Mouse (Mus musculus): ENCODE data around the gene Atg9b. TPM values are rescaled to one million over a fixed set of nuclear protein-coding genes. Genes with fewer than 3 reads are reported as not detected.

The Atg9b gene
- polyA plus RNA-seq, 1 experiment from 2014 or later = 0.48 TPM

- no peak overlapping the region for H3K9ac ChIP-seq (ENCODE audit: low read length)
- no peak overlapping the region for H3K27ac ChIP-seq (ENCODE audit: low read depth, low read length)
- H3K4me1 ChIP-seq (ENCODE audit: control insufficient read depth, insufficient read depth, low read length) = 0 out of 2 replicates have a peak, but pooled peaks cover 2% of the 10 kb centered on the region
- no peak for DNase-seq (ENCODE audit: low spot score)
- WGBS = 96% methylated on average over 2 of the region's 2 CpGs
- no peaks in the 10 kb centered on the region for H3K27me3 ChIP-seq (replicated peaks; ENCODE audit: control insufficient read depth, insufficient read depth, low read length)
- H3K36me3 ChIP-seq (ENCODE audit: control insufficient read depth, insufficient read depth, low read length) = peaks cover 4% of the 10 kb centered on the region
- H3K9me3 ChIP-seq (replicated peaks; ENCODE audit: control insufficient read depth, low read length) = no peaks in the 10 kb centered on the region
- ATAC-seq = no peak
- no peak overlapping the region for H3K4me2 ChIP-seq (ENCODE audit: low read length)
- H3K4me3 ChIP-seq (ENCODE audit: low read depth, low read length) = no peak overlapping the region
Measured at GRCm38 (mm10) chr5:24412063-24412462, 20.1 kb upstream of the Atg9b start.

GRCm38 (mm10) chr5:24409466-24409865 lies 17.5 kb upstream of the Atg9b start:
- no peak overlapping the region for H3K4me2 ChIP-seq (ENCODE audit: low read length)
- no peaks in the 10 kb centered on the region for H3K9me3 ChIP-seq (replicated peaks; ENCODE audit: control insufficient read depth, low read length)
- H3K36me3 ChIP-seq (ENCODE audit: control insufficient read depth, insufficient read depth, low read length) = peaks cover 14% of the 10 kb centered on the region
- ATAC-seq = no peak
- H3K4me1 ChIP-seq (ENCODE audit: control insufficient read depth, insufficient read depth, low read length) = no peaks in the 10 kb centered on the region
- 84% methylated on average over 2 of the region's 2 CpGs for WGBS
- H3K9ac ChIP-seq (ENCODE audit: low read length) = no peak overlapping the region
- H3K27ac ChIP-seq (ENCODE audit: low read depth, low read length) = no peak overlapping the region
- H3K4me3 ChIP-seq (ENCODE audit: low read depth, low read length) = no peak overlapping the region
- DNase-seq (ENCODE audit: low spot score) = no peak
- no peaks in the 10 kb centered on the region for H3K27me3 ChIP-seq (replicated peaks; ENCODE audit: control insufficient read depth, insufficient read depth, low read length)

- DNase-seq (ENCODE audit: low spot score) (no peak), ATAC-seq (no peak)
- H3K9ac ChIP-seq (ENCODE audit: low read length) = no peak overlapping the region
- H3K9me3 ChIP-seq (replicated peaks; ENCODE audit: control insufficient read depth, low read length) = no peaks in the 10 kb centered on the region
- WGBS = 91% methylated on average over 13 of the region's 13 CpGs
- H3K27ac ChIP-seq (ENCODE audit: low read depth, low read length) = no peak overlapping the region
- H3K27me3 ChIP-seq (replicated peaks; ENCODE audit: control insufficient read depth, insufficient read depth, low read length) = no peaks in the 10 kb centered on the region
- H3K4me2 ChIP-seq (ENCODE audit: low read length) = no peak overlapping the region
- H3K4me1 ChIP-seq (ENCODE audit: control insufficient read depth, insufficient read depth, low read length) = no peaks in the 10 kb centered on the region
- no peak overlapping the region for H3K4me3 ChIP-seq (ENCODE audit: low read depth, low read length)
- peaks cover 16% of the 10 kb centered on the region for H3K36me3 ChIP-seq (ENCODE audit: control insufficient read depth, insufficient read depth, low read length)
Measured at GRCm38 (mm10) chr5:24408651-24409050, 16.7 kb upstream of the Atg9b start.

- DNase-seq (ENCODE audit: low spot score) (no peak), ATAC-seq (no peak)
- no peak overlapping the region for H3K4me2 ChIP-seq (ENCODE audit: low read length)
- no peak overlapping the region for H3K9ac ChIP-seq (ENCODE audit: low read length)
- H3K4me3 ChIP-seq (ENCODE audit: low read depth, low read length) = no peak overlapping the region
- H3K27ac ChIP-seq (ENCODE audit: low read depth, low read length) = no peak overlapping the region
- H3K4me1 ChIP-seq (ENCODE audit: control insufficient read depth, insufficient read depth, low read length) = no peaks in the 10 kb centered on the region
- no peaks in the 10 kb centered on the region for H3K9me3 ChIP-seq (replicated peaks; ENCODE audit: control insufficient read depth, low read length)
- H3K36me3 ChIP-seq (ENCODE audit: control insufficient read depth, insufficient read depth, low read length) = peaks cover 45% of the 10 kb centered on the region
- WGBS = 76% methylated on average over 3 of the region's 3 CpGs
- no peaks in the 10 kb centered on the region for H3K27me3 ChIP-seq (replicated peaks; ENCODE audit: control insufficient read depth, insufficient read depth, low read length)
Measured at GRCm38 (mm10) chr5:24405389-24405876, 13.5 kb upstream of the Atg9b start.

GRCm38 (mm10) chr5:24404594-24405360 lies 12.8 kb upstream of the Atg9b start:
- ATAC-seq (no peak), DNase-seq (ENCODE audit: low spot score) (no peak)
- WGBS = 86% methylated on average over 6 of the region's 6 CpGs
- H3K27ac ChIP-seq (ENCODE audit: low read depth, low read length) = no peak overlapping the region
- H3K36me3 ChIP-seq (ENCODE audit: control insufficient read depth, insufficient read depth, low read length) = peaks cover 49% of the 10 kb centered on the region
- H3K4me1 ChIP-seq (ENCODE audit: control insufficient read depth, insufficient read depth, low read length) = no peaks in the 10 kb centered on the region
- no peaks in the 10 kb centered on the region for H3K9me3 ChIP-seq (replicated peaks; ENCODE audit: control insufficient read depth, low read length)
- no peak overlapping the region for H3K4me3 ChIP-seq (ENCODE audit: low read depth, low read length)
- no peak overlapping the region for H3K4me2 ChIP-seq (ENCODE audit: low read length)
- no peaks in the 10 kb centered on the region for H3K27me3 ChIP-seq (replicated peaks; ENCODE audit: control insufficient read depth, insufficient read depth, low read length)
- H3K9ac ChIP-seq (ENCODE audit: low read length) = no peak overlapping the region

- Histone ChIP-seq H3K27ac (ENCODE audit: low read depth, low read length) (no peak overlapping the region), H3K36me3 (ENCODE audit: control insufficient read depth, insufficient read depth, low read length) (peaks cover 45% of the 10 kb centered on the region)
Measured at GRCm38 (mm10) chr5:24401969-24402368, 10.0 kb upstream of the Atg9b start.

GRCm38 (mm10) chr5:24400911-24401605 lies 9.1 kb upstream of the Atg9b start:
- DNase-seq (ENCODE audit: low spot score) (no peak), ATAC-seq (no peak)
- Histone ChIP-seq H3K9me3 (replicated peaks; ENCODE audit: control insufficient read depth, low read length) (no peaks in the 10 kb centered on the region), H3K27ac (ENCODE audit: low read depth, low read length) (no peak overlapping the region), H3K36me3 (ENCODE audit: control insufficient read depth, insufficient read depth, low read length) (peaks cover 38% of the 10 kb centered on the region), H3K4me3 (ENCODE audit: low read depth, low read length) (no peak overlapping the region), H3K4me1 (ENCODE audit: control insufficient read depth, insufficient read depth, low read length) (no peaks in the 10 kb centered on the region), H3K27me3 (replicated peaks; ENCODE audit: control insufficient read depth, insufficient read depth, low read length) (no peaks in the 10 kb centered on the region), H3K4me2 (ENCODE audit: low read length) (no peak overlapping the region), H3K9ac (ENCODE audit: low read length) (no peak overlapping the region)
- 94% methylated on average over 5 of the region's 5 CpGs for WGBS

More at GRCm38 (mm10) chr5:24401969-24402368, 10.0 kb upstream of the Atg9b start:
- ATAC-seq (no peak), DNase-seq (ENCODE audit: low spot score) (no peak)
- no peak overlapping the region for H3K4me2 ChIP-seq (ENCODE audit: low read length)
- H3K4me1 ChIP-seq (ENCODE audit: control insufficient read depth, insufficient read depth, low read length) = no peaks in the 10 kb centered on the region
- no peaks in the 10 kb centered on the region for H3K9me3 ChIP-seq (replicated peaks; ENCODE audit: control insufficient read depth, low read length)
- no peak overlapping the region for H3K9ac ChIP-seq (ENCODE audit: low read length)
- H3K4me3 ChIP-seq (ENCODE audit: low read depth, low read length) = no peak overlapping the region
- H3K27me3 ChIP-seq (replicated peaks; ENCODE audit: control insufficient read depth, insufficient read depth, low read length) = no peaks in the 10 kb centered on the region
- 74% methylated on average over 9 of the region's 9 CpGs for WGBS

- 87% methylated on average over 11 of the region's 11 CpGs for WGBS
- H3K9ac ChIP-seq (ENCODE audit: low read length) = no peak overlapping the region
- no peaks in the 10 kb centered on the region for H3K27me3 ChIP-seq (replicated peaks; ENCODE audit: control insufficient read depth, insufficient read depth, low read length)
- DNase-seq (ENCODE audit: low spot score) = no peak
- ATAC-seq = no peak
- H3K9me3 ChIP-seq (replicated peaks; ENCODE audit: control insufficient read depth, low read length) = no peaks in the 10 kb centered on the region
- H3K4me2 ChIP-seq (ENCODE audit: low read length) = no peak overlapping the region
- no peaks in the 10 kb centered on the region for H3K4me1 ChIP-seq (ENCODE audit: control insufficient read depth, insufficient read depth, low read length)
- peaks cover 38% of the 10 kb centered on the region; the same call in 1 of the 2 replicates for H3K36me3 ChIP-seq (ENCODE audit: control insufficient read depth, insufficient read depth, low read length)
- no peak overlapping the region for H3K4me3 ChIP-seq (ENCODE audit: low read depth, low read length)
- no peak overlapping the region for H3K27ac ChIP-seq (ENCODE audit: low read depth, low read length)
Measured at GRCm38 (mm10) chr5:24400362-24400761, 8.4 kb upstream of the Atg9b start.

GRCm38 (mm10) chr5:24399686-24400085 lies 7.7 kb upstream of the Atg9b start:
- Histone ChIP-seq H3K9me3 (replicated peaks; ENCODE audit: control insufficient read depth, low read length) (no peaks in the 10 kb centered on the region), H3K27ac (ENCODE audit: low read depth, low read length) (no peak overlapping the region), H3K4me1 (ENCODE audit: control insufficient read depth, insufficient read depth, low read length) (no peaks in the 10 kb centered on the region), H3K36me3 (ENCODE audit: control insufficient read depth, insufficient read depth, low read length) (peaks cover 38% of the 10 kb centered on the region; the same call in 1 of the 2 replicates), H3K4me3 (ENCODE audit: low read depth, low read length) (no peak overlapping the region), H3K4me2 (ENCODE audit: low read length) (no peak overlapping the region), H3K9ac (ENCODE audit: low read length) (no peak overlapping the region), H3K27me3 (replicated peaks; ENCODE audit: control insufficient read depth, insufficient read depth, low read length) (no peaks in the 10 kb centered on the region)
- DNase-seq (ENCODE audit: low spot score) (no peak), ATAC-seq (no peak)
- 86% methylated on average over 10 of the region's 10 CpGs for WGBS
